Mouse (Mus musculus) cerebellum, adult 2 months (tissue): ENCODE data around the gene Lingo1.

ENCODE experiments used
- CTCF ChIP-seq: fragments of 200-500 bp; IDR thresholded peaks from 2 replicates; pipeline ENCODE4 v1.5.1; 2011; ENCODE audit warnings: low read depth, mild to moderate bottlenecking, control low read depth, low read length, moderate library complexity, borderline replicate concordance; ENCODE audit not compliant: insufficient read depth
- POLR2A ChIP-seq: fragments of 200-500 bp; IDR thresholded peaks from 2 replicates; pipeline ENCODE4 v1.6.1; 2011; ENCODE audit warnings: low read length, control low read depth, borderline replicate concordance; ENCODE audit not compliant: insufficient read depth

DNA sequence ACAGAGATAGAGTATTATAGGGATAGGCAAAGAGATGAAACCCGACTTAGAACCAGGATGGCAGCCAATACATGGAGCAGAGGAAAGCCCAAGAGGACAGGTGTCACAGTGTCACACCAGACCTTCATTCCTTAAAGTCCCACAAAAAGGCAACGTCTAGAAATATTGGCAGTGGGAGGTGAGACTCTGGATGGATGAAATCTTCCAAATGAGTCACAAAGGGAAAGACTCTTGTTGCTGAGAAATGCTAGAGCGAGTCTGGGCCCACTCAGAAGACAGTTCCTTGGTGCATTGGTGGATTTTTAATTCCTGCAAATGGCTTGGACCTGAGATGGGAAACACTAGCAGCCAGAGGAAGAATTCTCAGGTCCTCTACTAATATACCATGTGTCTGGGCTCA is 102.2 kb downstream of the Lingo1 start:
- TF ChIP-seq POLR2A (no peak), CTCF (no peak)
